Mouse (Mus musculus) G1E (cell line): Measurements from ENCODE around the gene Isca1. TPM values are rescaled to one million over a fixed set of nuclear protein-coding genes. Genes with fewer than 3 reads are reported as not detected.
"Not testable (repeated sequence)": the region's sequence is repeated elsewhere in the genome, so short reads cannot be mapped to it uniquely, and the experiment has no call there.

Experiments
- ATAC-seq: 2 replicates; pipeline ENCODE4 v1.8.0; 2016; ENCODE audit warnings: mild to moderate bottlenecking; ENCODE audit not compliant: insufficient number of reproducible peaks, poor library complexity, low FRiP score, severe bottlenecking; ENCODE audit errors: extremely low read depth
- DNase-seq: peaks from one replicate; pipeline ENCODE4 v3.0.0; 2012; ENCODE audit warnings: low spot score
- H3K27me3 ChIP-seq: 2 replicates; pipeline ENCODE4 v1.6.1; 2012; ENCODE audit warnings: mild to moderate bottlenecking, low read length, inconsistent platforms; ENCODE audit not compliant: insufficient read depth
- H3K36me3 ChIP-seq: replicated peaks from 2 replicates; pipeline ENCODE3; 2012; ENCODE audit warnings: mild to moderate bottlenecking, inconsistent platforms
- H3K4me1 ChIP-seq: 2 replicates; pipeline ENCODE4 v1.6.1; 2012; ENCODE audit warnings: low read depth, low read length, inconsistent platforms, mixed read lengths; ENCODE audit not compliant: insufficient read depth
- H3K4me3 ChIP-seq: 2 replicates; pipeline ENCODE4 v1.5.1; 2012; ENCODE audit warnings: low read depth, mild to moderate bottlenecking, inconsistent platforms, low read length, moderate library complexity, mixed read lengths
- H3K9me3 ChIP-seq: replicated peaks from 2 replicates; pipeline ENCODE4 v1.6.1; 2012; ENCODE audit warnings: inconsistent platforms
- CTCF ChIP-seq: IDR thresholded peaks from 2 replicates; pipeline ENCODE4 v1.5.1; 2012; ENCODE audit warnings: low read depth, low read length, inconsistent platforms, mixed read lengths
- GATA1 ChIP-seq: IDR thresholded peaks from 2 replicates; pipeline ENCODE4 v1.6.1; 2012; ENCODE audit warnings: borderline replicate concordance, low read length, inconsistent platforms, mixed read lengths
- GATA2 ChIP-seq: IDR thresholded peaks from 2 replicates; pipeline ENCODE4 v1.6.1; 2012; ENCODE audit warnings: low read depth, low read length, inconsistent platforms, borderline replicate concordance
- POLR2AphosphoS5 ChIP-seq: IDR thresholded peaks from 2 replicates; pipeline ENCODE4 v1.6.1; 2012; ENCODE audit warnings: low read depth, low read length, inconsistent platforms; ENCODE audit not compliant: insufficient replicate concordance
- TAL1 ChIP-seq: conservative IDR thresholded peaks from 2 replicates; pipeline ENCODE4 v1.6.1; 2012; ENCODE audit warnings: low read depth, low read length, inconsistent platforms, mixed read lengths
- polyA plus RNA-seq: library from polyadenylated mRNA; stranded (reverse); fragments of >175 nt; gene quantifications from 2 replicates; pipeline ENCODE4 v1.2.3, GENCODE M21; 2012
- total RNA-seq, 2 experiments: library from RNA; stranded (forward) in 1 of 2; stranded (reverse) in 1 of 2; fragments of 200-1000 nt in 1 of 2; fragments of >200 nt in 1 of 2; fragmentation: Nextera tagmentation in 1 of 2; gene quantifications; 2 replicates each; pipeline ENCODE4 v1.2.3; 2014 to 2017

Isca1 gene
- total and polyA plus RNA-seq, 3 experiments: 57.0 to 309 (median 85.8) TPM

DNA sequence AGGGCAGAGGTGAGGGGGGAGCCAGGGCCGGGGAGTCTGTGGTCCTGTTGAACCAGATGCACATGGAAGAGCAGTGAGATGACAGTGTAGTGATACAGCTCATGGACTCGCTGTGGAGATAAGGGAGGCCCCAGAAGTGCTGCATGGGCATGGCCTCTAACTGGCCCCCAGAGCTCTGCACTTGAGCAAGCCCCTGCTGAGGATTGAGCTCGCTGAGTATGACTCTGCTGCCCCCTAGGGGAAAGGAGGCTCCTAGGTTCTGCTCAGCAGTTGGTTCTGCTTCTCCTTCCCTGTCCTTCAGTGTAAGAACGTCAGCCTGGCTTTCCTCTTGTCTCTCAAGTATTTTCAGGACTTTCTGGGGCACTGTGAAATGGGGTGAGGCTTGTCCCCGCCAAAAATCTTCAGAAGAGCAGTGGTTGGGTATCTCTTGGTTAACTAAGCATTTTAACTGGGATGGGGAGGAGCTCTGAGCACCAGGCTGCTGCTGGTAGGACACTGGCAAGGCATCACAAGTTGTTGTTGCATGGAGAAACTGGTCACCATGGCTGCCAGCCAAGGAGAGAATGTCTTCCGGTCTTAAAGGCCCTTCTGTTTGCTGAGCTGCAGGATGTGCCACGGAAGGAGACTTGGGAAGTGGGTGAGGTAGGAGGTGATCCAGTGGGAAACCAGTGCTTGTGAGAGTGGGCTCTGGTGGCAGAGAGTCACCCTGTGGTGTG is 41.1 kb downstream of the Isca1 start:
- peak; percentile 95 for TF ChIP-seq CTCF
- TF ChIP-seq TAL1: no peak
- no peak for TF ChIP-seq GATA2
- TF ChIP-seq POLR2AphosphoS5: no peak
- ATAC-seq (peak; percentile 86), DNase-seq (peak; percentile 78)
- H3K9me3 ChIP-seq: no peaks in the 10 kb centered on the region
- peaks cover 50% of the 10 kb centered on the region for H3K4me1 ChIP-seq
- no peak overlapping the region for H3K4me3 ChIP-seq
- peaks cover 14% of the 10 kb centered on the region; the same call in 1 of the 2 replicates for H3K27me3 ChIP-seq
- no peaks in the 10 kb centered on the region for H3K36me3 ChIP-seq

DNA sequence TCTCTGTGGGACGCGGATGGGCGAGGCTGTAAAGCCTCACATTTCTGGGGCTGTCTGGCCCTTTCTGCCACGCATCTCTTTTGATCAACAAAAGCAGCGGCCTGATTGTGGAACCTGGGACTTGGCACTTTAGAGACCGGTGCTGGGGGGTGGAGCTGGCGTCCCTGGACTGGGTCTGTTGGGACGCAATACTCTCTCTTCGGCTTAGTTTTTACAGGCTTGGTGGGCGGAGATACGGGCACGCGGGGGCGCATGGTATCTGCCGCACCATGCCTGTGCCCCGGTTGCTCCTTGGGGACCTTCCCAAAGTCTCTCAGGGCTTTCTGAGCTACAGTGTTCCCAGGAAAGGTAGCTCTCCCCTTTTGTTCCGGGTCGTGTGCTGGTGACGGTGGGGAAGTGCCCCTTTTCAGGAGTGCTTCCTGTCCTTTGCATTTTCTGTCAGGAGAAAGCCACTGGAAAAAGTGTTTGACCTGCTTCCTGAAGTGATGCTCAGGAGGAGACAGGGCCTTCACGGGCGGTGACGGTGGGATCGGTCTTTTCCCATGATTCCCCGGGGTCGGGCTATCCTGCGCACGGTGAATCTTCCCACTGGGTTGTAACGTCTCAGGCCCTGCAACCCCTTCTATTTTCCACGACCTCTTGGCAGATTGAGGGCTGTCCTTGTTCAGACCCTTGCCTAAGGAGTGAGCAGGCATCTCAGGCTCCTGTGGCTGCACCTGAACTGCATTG is 43.3 kb downstream of the Isca1 start:
- no peak for DNase-seq
- TF ChIP-seq CTCF: no peak
- TF ChIP-seq TAL1: no peak
- TF ChIP-seq POLR2AphosphoS5: no peak
- no peak for TF ChIP-seq GATA2
- no peak for TF ChIP-seq GATA1
- Histone ChIP-seq H3K27me3 (peaks cover 16% of the 10 kb centered on the region; the same call in 1 of the 2 replicates), H3K36me3 (no peaks in the 10 kb centered on the region), H3K4me3 (no peak overlapping the region), H3K9me3 (no peaks in the 10 kb centered on the region), H3K4me1 (peaks cover 36% of the 10 kb centered on the region)
- ATAC-seq: no peak

DNA sequence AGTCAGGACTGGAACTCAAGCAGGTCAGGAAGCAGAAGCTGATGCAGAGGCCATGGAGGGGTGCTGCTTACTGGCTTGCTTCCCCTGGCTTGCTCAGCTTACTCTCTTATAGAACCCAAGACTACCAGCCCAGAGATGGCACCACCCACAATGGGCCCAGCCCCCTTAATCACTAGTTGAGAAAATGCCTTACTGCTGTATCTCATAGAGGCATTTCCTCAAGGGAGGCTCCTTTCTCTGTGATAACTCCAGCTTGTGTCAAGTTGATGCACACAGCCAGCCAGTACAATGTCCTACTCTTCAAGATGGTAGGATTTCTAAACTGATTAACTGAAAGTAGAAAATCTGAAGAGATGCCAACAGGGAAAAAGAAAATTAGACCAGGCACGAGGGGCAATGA is 47.5 kb downstream of the Isca1 start:
- not testable (repeated sequence) for H3K4me3 ChIP-seq, ATAC-seq, DNase-seq, H3K36me3 ChIP-seq, H3K9me3 ChIP-seq
- peaks cover 22% of the 10 kb centered on the region; the same call in 1 of the 2 replicates for H3K27me3 ChIP-seq
- H3K4me1 ChIP-seq: peaks cover 33% of the 10 kb centered on the region

DNA sequence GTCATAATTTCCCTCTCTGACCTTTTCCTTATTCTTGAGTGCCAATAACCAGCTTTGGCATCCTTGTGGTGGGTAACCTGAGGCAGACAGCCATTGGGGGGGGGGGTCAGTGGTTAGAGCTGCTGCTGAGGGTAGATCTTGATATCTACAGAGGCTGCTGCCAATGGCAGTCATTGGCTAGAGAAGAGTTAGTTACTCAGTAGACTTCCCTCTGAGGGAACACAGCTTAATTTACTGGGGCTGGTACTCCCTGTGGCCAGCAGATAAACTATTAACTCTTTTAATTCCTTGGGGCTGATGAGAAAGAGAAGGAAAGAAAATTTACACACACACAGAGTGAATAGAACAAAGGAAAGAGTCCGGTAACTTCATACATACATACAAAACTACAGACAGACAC is 50.1 kb downstream of the Isca1 start:
- peaks cover 51% of the 10 kb centered on the region for H3K4me1 ChIP-seq
- no peaks in the 10 kb centered on the region for H3K36me3 ChIP-seq

DNA sequence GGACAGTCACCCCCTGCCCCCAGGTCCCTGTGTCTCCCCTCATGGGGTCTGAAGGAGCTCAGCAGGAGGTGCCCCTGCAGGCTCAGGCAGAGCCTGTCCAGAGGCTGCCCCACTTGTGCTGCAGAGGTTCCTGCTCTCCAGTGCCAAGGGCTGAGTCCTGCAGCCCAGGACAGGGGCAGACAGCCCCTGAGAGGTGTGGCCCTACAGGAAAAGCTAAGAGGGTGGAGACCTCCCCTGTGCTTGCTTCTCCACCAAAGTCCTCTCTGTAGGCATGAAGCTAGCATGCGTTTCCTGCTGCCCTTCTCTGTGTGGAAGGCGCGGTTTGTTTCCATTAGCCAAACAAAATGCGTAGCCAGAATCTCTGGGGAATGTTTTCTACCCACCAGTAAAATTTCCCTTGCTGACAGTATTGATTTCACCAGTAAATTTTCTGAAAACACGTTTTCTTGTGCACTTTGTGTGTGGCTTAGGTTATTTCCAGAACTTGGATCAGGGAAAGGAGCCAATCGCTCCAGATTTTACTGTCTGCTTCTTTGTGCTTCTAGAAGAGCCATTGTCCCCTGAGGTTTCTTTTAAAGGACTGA is 50.7 kb downstream of the Isca1 start:
- not testable (repeated sequence) for ATAC-seq, H3K9me3 ChIP-seq, H3K36me3 ChIP-seq, H3K4me3 ChIP-seq, DNase-seq
- peaks cover 53% of the 10 kb centered on the region for H3K4me1 ChIP-seq
- H3K27me3 ChIP-seq: peaks cover 37% of the 10 kb centered on the region

More for the DNA sequence above, 50.1 kb downstream of the Isca1 start:
- TF ChIP-seq GATA2 (no peak), TAL1 (0 out of 2 replicates have a peak, but pooled peaks have one; percentile 16)
- Histone ChIP-seq H3K4me3 (no peak overlapping the region), H3K27me3 (peaks cover 32% of the 10 kb centered on the region), H3K9me3 (no peaks in the 10 kb centered on the region)
- DNase-seq (no peak), ATAC-seq (peak; percentile 61; the same call in 1 of the 2 replicates)

DNA sequence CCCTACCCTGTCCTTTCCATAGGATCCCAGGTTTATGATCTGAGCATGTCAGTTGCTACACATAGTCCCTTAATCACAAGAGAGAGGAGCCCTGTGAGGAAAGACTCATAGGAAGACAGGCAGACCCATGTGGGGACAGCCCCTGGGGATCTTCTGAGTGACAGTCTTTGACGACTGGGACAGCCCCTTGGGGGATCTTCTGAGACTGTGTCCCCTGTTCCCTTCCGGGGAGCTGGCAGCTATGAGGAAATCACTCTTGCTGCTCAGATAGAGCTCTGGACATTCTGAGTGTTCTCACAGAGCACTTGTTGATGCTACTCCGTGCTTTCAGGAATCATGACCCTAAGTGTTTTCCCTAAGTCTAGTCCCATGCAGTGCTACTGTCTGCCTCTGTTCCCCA is 55.9 kb downstream of the Isca1 start:
- Histone ChIP-seq H3K9me3 (no peaks in the 10 kb centered on the region), H3K27me3 (peaks cover 60% of the 10 kb centered on the region), H3K4me3 (no peak overlapping the region), H3K36me3 (no peaks in the 10 kb centered on the region), H3K4me1 (peaks cover 43% of the 10 kb centered on the region)
- TF ChIP-seq GATA2 (no peak), GATA1 (no peak), POLR2AphosphoS5 (no peak), TAL1 (no peak), CTCF (no peak)
- DNase-seq: no peak
- no peak for ATAC-seq

DNA sequence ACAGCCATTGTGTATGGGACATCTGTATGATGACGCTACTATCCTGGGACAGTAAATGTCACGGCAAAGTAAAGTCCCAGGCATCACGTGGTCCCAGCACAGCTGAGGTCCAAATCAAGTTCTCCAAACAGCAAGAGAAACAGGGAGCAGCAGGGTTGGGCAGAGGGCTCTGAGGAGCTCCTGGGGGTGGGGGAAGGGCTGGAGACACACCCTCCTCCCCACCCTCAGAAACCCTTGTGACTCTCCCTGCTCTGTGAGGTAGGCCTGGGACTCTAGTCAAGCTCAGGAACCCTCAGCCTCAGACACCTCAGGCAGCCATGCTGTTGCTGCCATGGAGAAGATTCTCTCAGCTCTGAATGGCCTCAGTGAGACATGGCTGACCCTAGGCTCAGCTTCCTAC is 57.6 kb downstream of the Isca1 start, which contains the start of gene Spata31d1b:
Gene Spata31d1b, plus strand, starts transcription at position 301 of the 400 bp plus-strand sequence.
- H3K36me3 ChIP-seq, H3K4me3 ChIP-seq, H3K9me3 ChIP-seq, DNase-seq: not testable (repeated sequence)
- peaks cover 36% of the 10 kb centered on the region for H3K4me1 ChIP-seq
- ATAC-seq: peak; percentile 22; the same call in 1 of the 2 replicates
- H3K27me3 ChIP-seq: peaks cover 54% of the 10 kb centered on the region
